ENCODE assay signal across 8 mouse cellular contexts in the genomic region with DNA sequence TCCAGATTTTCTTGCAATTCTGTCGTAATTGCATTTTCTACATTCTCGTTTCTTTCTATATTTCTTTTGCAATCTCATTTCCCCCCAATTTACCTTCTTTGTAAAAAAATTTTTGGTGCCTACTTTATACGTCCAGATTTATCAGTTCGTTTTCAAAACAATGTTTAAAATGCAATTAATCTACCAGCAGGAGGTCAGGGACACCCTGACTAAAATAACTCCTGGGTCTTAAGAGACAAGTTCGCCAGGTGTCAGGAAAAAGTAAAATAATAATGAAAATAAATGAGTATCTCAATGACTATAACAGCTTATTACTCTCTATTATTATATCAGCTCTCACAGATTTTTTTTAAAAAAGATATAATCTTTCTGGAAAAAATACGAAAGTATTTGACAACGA. TPM values are rescaled to one million over a fixed set of nuclear protein-coding genes. Genes with fewer than 3 reads are reported as not detected.
A peak's percentile ranks its signal among the peaks of the same experiment; 100 is the strongest.
DNase-seq lines count a peak whose midpoint lies in the region; ATAC-seq and TF ChIP-seq lines count a peak whose summit lies in the region.

No protein-coding gene starts in this region.

- TF ChIP-seq EP300 in CH12.LX (IDR thresholded peaks at IDR 0.05; ENCODE audit: low read length), result no peak
- no peak for TF ChIP-seq EP300 in liver, embryonic 14.5 days (IDR thresholded peaks at IDR 0.05; ENCODE audit: low read depth)

- dilution Hi-C loops in CH12.LX (cut with MboI; ENCODE audit: extremely low pct_ligation_motif_present, extremely low pct_unique_long_range_greater_than_20kb, low sequenced_read_pairs), result no loop called here

- H3K9ac ChIP-seq in heart, embryonic 12.5 days, result peak overlapping the region; percentile 84
- H3K9ac ChIP-seq in CH12.LX (ENCODE audit: insufficient read depth, low read depth), result peak overlapping the region; percentile 99
- peak overlapping the region; percentile 81; the same call in 1 of the 2 replicates for H3K9ac ChIP-seq in forebrain, embryonic 14.5 days (ENCODE audit: low read length)
- H3K9ac ChIP-seq in liver, embryonic 14.5 days (replicated peaks), result no peak overlapping the region

- H3K79me2 ChIP-seq in CH12.LX (replicated peaks; ENCODE audit: control insufficient read depth, extremely low read depth, insufficient read depth, poor library complexity, severe bottlenecking), result peaks cover 6% of the 10 kb centered on the region

- H3K36me3 ChIP-seq in heart, embryonic 12.5 days, result no peaks in the 10 kb centered on the region
- no peaks in the 10 kb centered on the region for H3K36me3 ChIP-seq in CH12.LX (replicated peaks in 1 of 2; ENCODE audit: control insufficient read depth in 1 of 2, insufficient read depth in 1 of 2, low read length in 1 of 2)
- H3K36me3 ChIP-seq in forebrain, embryonic 14.5 days (ENCODE audit: control insufficient read depth, insufficient read depth, low read length), result no peaks in the 10 kb centered on the region
- no peaks in the 10 kb centered on the region for H3K36me3 ChIP-seq in liver, embryonic 14.5 days (replicated peaks; ENCODE audit: control insufficient read depth, insufficient read depth, low read depth)

- TF ChIP-seq RAD21 in CH12.LX (IDR thresholded peaks at IDR 0.05; ENCODE audit: low read depth, low read length), result no peak

- H3K27me3 ChIP-seq in heart, embryonic 12.5 days (replicated peaks), result no peaks in the 10 kb centered on the region
- no peaks in the 10 kb centered on the region for H3K27me3 ChIP-seq in CH12.LX (replicated peaks)
- H3K27me3 ChIP-seq in forebrain, embryonic 14.5 days (replicated peaks; ENCODE audit: control insufficient read depth, insufficient read depth, low read length), result no peaks in the 10 kb centered on the region
- H3K27me3 ChIP-seq in liver, embryonic 14.5 days (ENCODE audit: control insufficient read depth, insufficient read depth, low read length), result no peaks in the 10 kb centered on the region; the same call in 1 of the 2 replicates

- no peak for DNase-seq in heart, postnatal 25 days (ENCODE audit: low spot score)
- DNase-seq in CH12.LX (ENCODE audit: extremely low read depth), result no peak
- DNase-seq in forebrain, embryonic 14.5 days (ENCODE audit: low spot score), result no peak
- no peak for DNase-seq in liver, embryonic 14.5 days (ENCODE audit: low read depth in 3 of 3, low spot score in 3 of 3)
- DNase-seq in cerebellum, adult 18-20 months, result no peak
- DNase-seq in cerebellum, adult 11-12 months, result no peak
- no peak for DNase-seq in left cerebral cortex, adult 9 months (ENCODE audit: low spot score in 2 of 2)

- H3K4me2 ChIP-seq in heart, embryonic 12.5 days, result peak overlapping the region; percentile 74
- H3K4me2 ChIP-seq in CH12.LX (ENCODE audit: insufficient read depth, low read depth, poor library complexity, severe bottlenecking), result peak overlapping the region; percentile 84
- H3K4me2 ChIP-seq in forebrain, embryonic 14.5 days (ENCODE audit: low read length), result peak overlapping the region; percentile 87
- H3K4me2 ChIP-seq in liver, embryonic 14.5 days (ENCODE audit: low read depth), result peak overlapping the region; percentile 85

- no peak for ATAC-seq in heart, embryonic 12.5 days (ENCODE audit: insufficient number of reproducible peaks, low FRiP score)
- ATAC-seq in forebrain, embryonic 14.5 days, result no peak
- no peak for ATAC-seq in liver, embryonic 14.5 days (ENCODE audit: insufficient read depth)

- 23% methylated on average over 7 of the region's 7 CpGs for WGBS in heart, embryonic 12.5 days
- WGBS in forebrain, embryonic 14.5 days, result 17% methylated on average over 7 of the region's 7 CpGs
- WGBS in liver, embryonic 14.5 days (ENCODE audit: insufficient replicate concordance), result 29% methylated on average over 7 of the region's 7 CpGs

- in situ Hi-C loops in CH12.LX (cut with MboI; ENCODE audit: low pct_ligation_motif_present, low pct_unique_long_range_greater_than_20kb, low sequenced_read_pairs), result loop anchor here (25.0 kb wide), 2 partner anchors 655 to 1320 kb away; no protein-coding TSS in a partner anchor

- peak overlapping the region; percentile 71 for H3K4me3 ChIP-seq in heart, embryonic 12.5 days
- H3K4me3 ChIP-seq in CH12.LX (replicated peaks in 1 of 3; ENCODE audit: low read depth in 2 of 3, low read length in 2 of 3, poor library complexity in 1 of 3), result peak overlapping the region; percentile 45 to 66 (median 54)
- peak overlapping the region; percentile 58 for H3K4me3 ChIP-seq in forebrain, embryonic 14.5 days (ENCODE audit: low read depth, low read length)
- peak overlapping the region; percentile 66 to 78; a peak in 3 of 4 replicates for H3K4me3 ChIP-seq in liver, embryonic 14.5 days (ENCODE audit: insufficient read depth in 1 of 2, low read depth in 2 of 2, low read length in 2 of 2)

- 0 out of 2 replicates have a peak, but pooled peaks cover 9% of the 10 kb centered on the region for H3K4me1 ChIP-seq in heart, embryonic 12.5 days (replicated peaks)
- H3K4me1 ChIP-seq in CH12.LX (ENCODE audit: control insufficient read depth in 1 of 2, insufficient read depth in 2 of 2), result peaks cover 2 to 33% of the 10 kb centered on the region in 2 experiments; a peak in 2 of 4 replicates
- H3K4me1 ChIP-seq in forebrain, embryonic 14.5 days (ENCODE audit: control insufficient read depth, insufficient read depth, low read length), result peaks cover 17% of the 10 kb centered on the region
- peaks cover 4 to 10% of the 10 kb centered on the region in 2 experiments for H3K4me1 ChIP-seq in liver, embryonic 14.5 days (replicated peaks; ENCODE audit: control insufficient read depth in 2 of 2, insufficient read depth in 2 of 2, low read length in 1 of 2)

- H3K9me3 ChIP-seq in heart, embryonic 12.5 days (replicated peaks), result no peaks in the 10 kb centered on the region
- H3K9me3 ChIP-seq in CH12.LX (replicated peaks; ENCODE audit: low read length), result no peaks in the 10 kb centered on the region
- no peaks in the 10 kb centered on the region for H3K9me3 ChIP-seq in forebrain, embryonic 14.5 days (replicated peaks; ENCODE audit: control insufficient read depth, low read length)
- H3K9me3 ChIP-seq in liver, embryonic 14.5 days (ENCODE audit: control insufficient read depth, low read length), result no peaks in the 10 kb centered on the region

- no peak for TF ChIP-seq CTCF in CH12.LX (conservative IDR thresholded peaks at IDR 0.05 in 1 of 2, IDR thresholded peaks at IDR 0.05 in 1 of 2; ENCODE audit: low read depth in 2 of 2, low read length in 2 of 2)
- TF ChIP-seq CTCF in liver, embryonic 14.5 days (IDR thresholded peaks at IDR 0.05; ENCODE audit: low read depth), result no peak

- H3K27ac ChIP-seq in heart, embryonic 12.5 days (ENCODE audit: poor library complexity, severe bottlenecking), result peak overlapping the region; percentile 77
- H3K27ac ChIP-seq in CH12.LX (ENCODE audit: insufficient read depth, low read depth), result peak overlapping the region; percentile 16; the same call in 1 of the 2 replicates
- peak overlapping the region; percentile 86 for H3K27ac ChIP-seq in forebrain, embryonic 14.5 days (ENCODE audit: low read depth, low read length)
- no peak overlapping the region for H3K27ac ChIP-seq in liver, embryonic 14.5 days

- intact Hi-C loops in heart, postnatal 25 days (cut with DNase I), result loop anchor here (2.0 to 10.0 kb wide), 4 partner anchors 125 to 1325 kb away; no protein-coding TSS in a partner anchor

- TF ChIP-seq POLR2A in CH12.LX (IDR thresholded peaks at IDR 0.05; ENCODE audit: low read depth, low read length), result no peak

TF ChIP-seq in CH12.LX, 34 proteins besides CTCF, POLR2A, EP300 and RAD21:
- TF ChIP-seq USF2 (conservative IDR thresholded peaks at IDR 0.05; ENCODE audit: low read depth, low read length) (no peak; the same call in 1 of the 2 replicates), MAZ (IDR thresholded peaks at IDR 0.05; ENCODE audit: low read depth, low read length) (0 out of 2 replicates have a peak, but pooled peaks have one; percentile 5), CHD1 (IDR thresholded peaks at IDR 0.05; ENCODE audit: low read depth, low read length) (peak; percentile 91; the same call in 1 of the 2 replicates), SIN3A (IDR thresholded peaks at IDR 0.05; ENCODE audit: low read length) (no peak), MAFK (IDR thresholded peaks at IDR 0.05; ENCODE audit: insufficient replicate concordance, low read length) (0 out of 2 replicates have a peak, but pooled peaks have one; percentile 16)

RNA-seq across cellular contexts. Expression of a gene that starts 0.4 kb away (rescaled TPM):
- polyA plus RNA-seq in heart, embryonic 12.5 days (2016; fragmentation: Nextera tagmentation; extraction: Ambion mirVana), result 28.0 and 29.6 TPM in 2 replicates
- total RNA-seq in heart, postnatal 25 days (2021), result 10 to 100 TPM; 57.4 to 60.3 TPM
- total RNA-seq in CH12.LX (2012; rRNA removed) (20.6 and 25.8 TPM in 2 replicates), CH12.LX (2014; rRNA removed) (12.9 and 13.2 TPM in 2 replicates)
- 20.8 and 21.1 TPM in 2 replicates for polyA plus RNA-seq in CH12.LX (2012; ENCODE audit: insufficient read length, low read depth)
- polyA plus RNA-seq in forebrain, embryonic 14.5 days (2014; fragmentation: Nextera tagmentation; extraction: Ambion mirVana), result 70.6 and 87.0 TPM in 2 replicates
- polyA plus RNA-seq in liver, embryonic 14.5 days (2012; rRNA removed), result 3.9 and 5.7 TPM in 2 replicates
- polyA plus RNA-seq in liver, embryonic 14.5 days (2014; fragmentation: Nextera tagmentation; extraction: Ambion mirVana), result 9.9 and 11.4 TPM in 2 replicates
